Mouse (Mus musculus) frontal cortex, postnatal 25 days (tissue): ENCODE data around the gene Fam117b.

Experiments
- DNase-seq, 2 experiments: peaks; one replicate each; pipeline ENCODE4 v3.0.0; 2022; ENCODE audit warnings: low spot score in 2 of 2

Gene Fam117b

GRCm38 (mm10) chr1:59912413-59913157 lies at the start of gene Fam117b:
TSS of gene Fam117b (plus strand) at chr1:59913006.
- peak; percentile 96 to 97 for DNase-seq

GRCm38 (mm10) chr1:59868041-59868440 lies 44.8 kb upstream of the Fam117b start:
- DNase-seq: no peak

GRCm38 (mm10) chr1:59874023-59874422 lies 38.8 kb upstream of the Fam117b start:
- no peak for DNase-seq

- DNase-seq: no peak
Observed at GRCm38 (mm10) chr1:59878098-59878497, 34.7 kb upstream of the Fam117b start.

- peak; percentile 49 to 72 for DNase-seq
Observed at GRCm38 (mm10) chr1:59883349-59884134, 29.3 kb upstream of the Fam117b start.

GRCm38 (mm10) chr1:59886899-59887298 lies 25.9 kb upstream of the Fam117b start:
- no peak for DNase-seq

- no peak for DNase-seq
Observed at GRCm38 (mm10) chr1:59888018-59888417, 24.8 kb upstream of the Fam117b start.

- no peak for DNase-seq
Observed at GRCm38 (mm10) chr1:59891185-59891584, 21.6 kb upstream of the Fam117b start.

- DNase-seq: no peak
Observed at GRCm38 (mm10) chr1:59892777-59893176, 20.0 kb upstream of the Fam117b start.

- DNase-seq: no peak
Observed at GRCm38 (mm10) chr1:59894025-59894424, 18.8 kb upstream of the Fam117b start.

GRCm38 (mm10) chr1:59895456-59895855 lies 17.4 kb upstream of the Fam117b start:
- no peak for DNase-seq

GRCm38 (mm10) chr1:59897147-59897798 lies 15.5 kb upstream of the Fam117b start:
- no peak for DNase-seq

GRCm38 (mm10) chr1:59899679-59900078 lies 13.1 kb upstream of the Fam117b start:
- no peak for DNase-seq

- DNase-seq: no peak
Observed at GRCm38 (mm10) chr1:59901082-59901876, 11.5 kb upstream of the Fam117b start.

- no peak for DNase-seq
Observed at GRCm38 (mm10) chr1:59902634-59903033, 10.2 kb upstream of the Fam117b start.

GRCm38 (mm10) chr1:59904630-59905295 lies 8.0 kb upstream of the Fam117b start:
- DNase-seq: no peak

- no peak for DNase-seq
Observed at GRCm38 (mm10) chr1:59905916-59906315, 6.9 kb upstream of the Fam117b start.

- no peak for DNase-seq
Observed at GRCm38 (mm10) chr1:59906819-59907521, 5.8 kb upstream of the Fam117b start.

- DNase-seq: no peak
Observed at GRCm38 (mm10) chr1:59907700-59908099, 5.1 kb upstream of the Fam117b start.

- no peak for DNase-seq
Observed at GRCm38 (mm10) chr1:59910941-59911340, 1.9 kb upstream of the Fam117b start.
